Mouse (Mus musculus): ENCODE data around the gene Prkg1.
A peak's percentile ranks its signal among the peaks of the same experiment; 100 is the strongest.

Prkg1 gene

DNA sequence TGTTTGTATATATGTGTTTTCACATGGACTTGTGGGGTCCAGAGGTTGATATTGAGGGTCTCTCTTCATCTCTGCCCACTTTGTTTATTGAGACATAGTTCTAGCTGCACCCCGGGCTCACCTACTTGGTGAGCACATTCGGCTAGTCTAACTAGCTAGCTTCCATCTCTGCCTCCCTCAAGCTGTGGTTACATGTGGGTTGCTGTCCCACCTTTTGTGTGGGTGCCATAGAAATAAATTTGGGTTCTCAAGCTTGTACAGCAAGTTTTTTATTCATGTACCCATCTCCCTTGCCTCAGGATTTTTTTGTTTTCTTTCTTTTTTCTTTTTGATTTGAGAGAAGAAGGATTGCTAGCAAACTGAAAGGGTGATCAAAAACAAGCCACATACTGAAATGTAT lies 617.4 kb downstream of the Prkg1 start:
- DNase-seq (ENCODE audit: low spot score): no peak

GRCm38 (mm10) chr19:31146156-31146555 lies 618.7 kb downstream of the Prkg1 start:
- no peak for DNase-seq (ENCODE audit: low spot score)

- DNase-seq (ENCODE audit: low spot score): no peak
Measured at GRCm38 (mm10) chr19:31141905-31142304, 622.9 kb downstream of the Prkg1 start.

- DNase-seq (ENCODE audit: low spot score): no peak
Measured at GRCm38 (mm10) chr19:31136316-31136715, 628.5 kb downstream of the Prkg1 start.

- DNase-seq (ENCODE audit: low spot score): no peak
Measured at GRCm38 (mm10) chr19:31132614-31133013, 632.2 kb downstream of the Prkg1 start.

DNA sequence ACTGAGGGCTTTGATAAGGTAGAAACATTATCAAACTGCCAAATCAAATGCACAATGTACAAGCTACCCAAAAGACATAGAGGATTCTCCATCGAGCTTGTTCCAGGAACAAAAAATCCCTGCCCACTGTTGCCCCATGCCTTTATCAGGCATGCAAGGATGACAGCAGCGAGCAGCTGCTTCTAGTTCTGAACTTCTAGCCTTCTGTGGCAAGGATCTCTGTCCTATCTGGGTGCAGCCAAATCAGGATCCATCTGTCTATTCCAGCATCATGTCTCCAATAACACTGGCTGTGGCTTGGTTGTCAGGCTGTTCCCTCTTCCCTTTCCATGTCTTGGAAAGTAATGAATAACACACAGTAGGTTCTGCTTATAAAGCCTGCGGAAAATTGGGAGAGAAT lies 640.2 kb downstream of the Prkg1 start:
- no peak for DNase-seq (ENCODE audit: low spot score)

DNA sequence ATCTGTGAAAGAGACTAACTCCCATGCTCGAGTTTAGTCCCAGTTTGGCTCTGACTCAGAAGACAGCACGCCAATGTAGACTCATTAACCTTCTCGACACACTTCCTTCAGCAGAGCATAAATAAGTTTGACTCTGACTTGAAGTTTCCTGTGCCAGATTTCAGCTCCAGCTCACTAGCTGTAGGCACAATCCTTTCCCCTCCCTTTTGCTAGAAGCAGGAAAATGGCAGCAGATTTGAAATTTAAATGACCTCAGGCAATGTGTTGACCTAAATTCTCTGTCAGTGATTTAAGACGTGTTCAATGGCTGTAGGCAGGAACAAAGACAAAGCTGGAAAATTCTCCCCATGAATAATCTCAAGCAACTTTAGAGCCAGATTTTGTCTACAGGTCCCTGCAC lies 650.1 kb downstream of the Prkg1 start:
- DNase-seq (ENCODE audit: low spot score): no peak

DNA sequence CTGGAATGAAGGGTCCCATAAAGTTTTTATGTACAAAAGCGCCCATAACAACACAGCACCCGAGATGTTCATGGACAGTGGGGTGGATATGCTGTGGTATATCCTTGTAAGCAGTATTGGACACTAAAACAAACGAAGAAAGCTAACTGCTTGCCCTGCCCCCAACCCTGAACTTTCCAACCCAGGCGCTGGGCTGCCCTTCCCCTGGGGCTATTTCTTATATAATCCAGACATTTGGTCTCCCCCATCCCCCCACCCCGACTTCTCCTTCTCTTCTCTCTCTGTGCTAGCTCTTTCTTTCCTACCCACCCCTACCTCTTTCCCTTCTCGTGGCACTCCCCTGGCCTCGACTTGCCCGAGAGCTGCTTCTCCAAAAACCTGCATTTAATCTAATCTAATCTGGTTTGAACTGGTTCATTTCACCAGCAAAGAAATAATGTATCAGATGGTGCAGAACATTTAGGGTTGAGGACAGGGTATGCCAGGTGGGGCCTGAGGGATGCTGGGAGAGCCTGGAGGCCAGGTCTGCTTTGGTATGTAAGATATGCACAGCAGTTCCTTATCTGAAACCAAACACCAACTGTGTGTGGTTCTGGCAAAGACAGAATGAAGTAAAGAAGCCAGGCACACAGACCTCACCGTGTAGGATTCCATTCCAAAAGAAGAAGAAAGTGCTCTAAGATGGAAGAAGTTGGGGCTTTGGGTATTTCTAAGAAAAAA lies 657.8 kb downstream of the Prkg1 start:
- DNase-seq (ENCODE audit: low spot score): no peak

DNA sequence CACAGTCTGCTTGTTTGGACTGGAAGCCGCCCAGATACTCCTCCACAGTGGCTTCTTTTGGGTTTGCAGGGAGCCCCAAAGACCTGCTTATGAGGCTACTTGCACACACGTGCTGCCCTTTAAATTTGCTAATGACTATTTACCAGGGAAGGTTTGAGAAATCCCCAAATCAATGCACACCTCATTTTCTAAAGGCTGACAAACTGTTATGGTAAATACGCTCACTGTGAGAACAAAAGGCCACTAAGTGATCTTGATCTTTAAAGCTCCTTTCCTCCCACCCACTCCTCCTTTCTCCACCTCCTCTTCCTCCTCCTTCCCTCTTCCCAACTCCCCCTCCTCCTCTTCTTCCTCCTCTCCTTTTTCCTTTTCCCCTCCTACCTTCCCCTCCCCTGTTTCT lies 658.8 kb downstream of the Prkg1 start:
- DNase-seq (ENCODE audit: low spot score): no peak

- DNase-seq (ENCODE audit: low spot score): no peak
Measured at GRCm38 (mm10) chr19:31104764-31105163, 660.1 kb downstream of the Prkg1 start.

- DNase-seq (ENCODE audit: low spot score): no peak
Measured at GRCm38 (mm10) chr19:31099369-31099768, 665.5 kb downstream of the Prkg1 start.

GRCm38 (mm10) chr19:31097857-31098256 lies 667.0 kb downstream of the Prkg1 start:
- DNase-seq (ENCODE audit: low spot score): no peak

GRCm38 (mm10) chr19:31083761-31084160 lies 681.1 kb downstream of the Prkg1 start:
- DNase-seq (ENCODE audit: low spot score): no peak

DNA sequence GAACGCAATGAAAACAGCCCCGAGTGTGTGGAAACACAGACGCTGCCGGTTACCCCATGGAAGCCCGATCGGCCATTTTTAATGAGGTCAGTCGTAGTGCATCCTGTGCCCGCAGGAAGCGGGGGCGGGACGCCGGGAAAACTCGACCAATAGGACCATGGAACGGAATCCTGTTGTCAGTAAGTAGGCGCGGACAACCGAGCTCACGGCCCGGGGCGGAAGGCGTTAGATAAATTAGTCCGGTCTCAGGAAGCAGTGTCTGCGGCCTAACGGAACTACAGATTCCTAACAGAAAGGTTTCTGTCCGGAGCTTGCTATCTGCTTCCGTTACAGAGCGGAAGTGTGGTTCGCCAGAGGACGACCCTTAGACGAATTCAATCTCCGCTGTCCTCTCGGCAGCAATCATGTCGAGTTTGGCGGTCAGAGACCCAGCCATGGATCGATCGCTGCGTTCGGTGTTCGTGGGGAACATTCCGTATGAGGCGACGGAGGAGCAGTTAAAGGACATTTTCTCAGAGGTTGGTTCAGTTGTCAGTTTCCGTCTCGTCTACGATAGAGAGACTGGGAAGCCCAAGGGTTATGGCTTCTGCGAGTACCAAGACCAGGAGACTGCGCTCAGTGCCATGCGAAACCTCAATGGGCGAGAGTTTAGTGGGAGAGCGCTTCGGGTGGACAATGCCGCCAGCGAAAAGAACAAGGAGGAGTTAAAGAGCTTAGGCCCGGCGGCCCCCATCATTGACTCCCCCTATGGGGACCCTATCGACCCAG lies 682.0 kb downstream of the Prkg1 start, which contains the start of gene Cstf2t:
Gene Cstf2t, plus strand, starts transcription at position 176 of the 768 bp plus-strand sequence.
- DNase-seq (ENCODE audit: low spot score): peak; percentile 100

GRCm38 (mm10) chr19:31082226-31082625 lies 682.6 kb downstream of the Prkg1 start:
- DNase-seq (ENCODE audit: low spot score): no peak

DNA sequence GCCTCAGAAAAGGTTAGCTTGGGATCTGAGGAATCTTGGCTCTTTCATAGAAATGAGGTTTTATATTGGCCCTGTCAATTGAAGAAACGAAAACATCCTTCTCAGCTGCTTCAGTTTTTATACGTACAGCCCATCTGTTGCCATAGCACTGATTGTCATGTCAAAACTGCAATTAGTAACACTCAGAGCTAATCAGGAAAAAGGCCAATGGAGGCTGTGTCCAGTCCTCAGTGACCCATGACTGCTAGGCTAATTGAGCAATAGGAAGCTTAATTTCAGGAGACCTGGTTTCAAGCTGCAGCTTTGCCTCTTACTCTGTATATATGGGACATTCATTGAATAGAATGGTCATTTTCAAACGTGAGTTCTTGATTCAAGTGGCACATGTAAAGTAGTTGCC lies 686.6 kb downstream of the Prkg1 start:
- no peak for DNase-seq (ENCODE audit: low spot score)

DNA sequence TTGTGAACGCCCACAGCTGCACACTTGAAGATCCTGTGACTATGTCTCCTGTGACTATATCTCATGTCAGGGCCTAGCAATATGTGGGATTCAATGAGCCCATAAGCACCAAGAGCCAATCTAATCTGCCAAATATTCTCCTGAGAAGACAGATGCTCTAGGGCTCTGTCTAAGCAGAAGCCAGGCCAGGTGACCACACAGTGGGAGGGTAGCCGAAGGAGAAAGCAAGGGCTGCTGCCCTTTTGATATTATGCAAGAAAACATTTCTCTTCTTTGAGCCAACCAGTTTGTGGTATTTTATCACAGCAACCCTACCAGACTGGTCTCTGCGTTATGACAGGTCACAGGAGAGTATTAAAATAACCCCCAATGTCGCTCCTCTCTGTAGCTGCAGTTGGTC lies 688.7 kb downstream of the Prkg1 start:
- DNase-seq (ENCODE audit: low spot score): no peak

- no peak for DNase-seq (ENCODE audit: low spot score)
Measured at GRCm38 (mm10) chr19:31074717-31075063, 690.1 kb downstream of the Prkg1 start.

- no peak for DNase-seq (ENCODE audit: low spot score)
Measured at GRCm38 (mm10) chr19:31073959-31074716, 690.7 kb downstream of the Prkg1 start.

DNA sequence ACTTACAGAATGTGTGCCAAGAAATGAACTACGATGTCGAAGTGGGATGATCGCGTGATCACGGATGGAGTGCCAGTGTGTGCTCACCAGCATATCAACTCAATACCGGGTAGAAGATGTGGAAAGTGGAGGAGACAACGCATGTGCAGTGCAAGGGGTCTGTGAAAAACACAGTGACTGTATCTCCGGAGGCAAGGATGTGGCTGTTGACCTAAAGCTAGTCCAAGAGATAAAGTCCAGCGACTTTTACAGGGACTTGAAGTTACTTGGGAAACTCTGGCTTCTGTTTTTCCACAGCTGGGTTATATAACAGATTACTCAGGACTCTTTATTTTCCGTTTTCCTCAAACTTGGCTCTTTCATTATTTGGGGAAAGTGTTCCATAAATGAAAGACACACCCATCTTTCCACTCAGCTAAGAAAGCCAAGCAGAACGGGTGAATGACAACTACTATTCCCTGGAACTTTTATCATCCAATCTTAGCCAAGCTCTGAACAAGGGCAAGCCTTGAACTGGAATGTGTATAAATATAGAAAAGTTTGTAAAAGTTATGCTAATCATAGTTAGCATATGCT lies 699.5 kb downstream of the Prkg1 start:
- no peak for DNase-seq (ENCODE audit: low spot score)

DNA sequence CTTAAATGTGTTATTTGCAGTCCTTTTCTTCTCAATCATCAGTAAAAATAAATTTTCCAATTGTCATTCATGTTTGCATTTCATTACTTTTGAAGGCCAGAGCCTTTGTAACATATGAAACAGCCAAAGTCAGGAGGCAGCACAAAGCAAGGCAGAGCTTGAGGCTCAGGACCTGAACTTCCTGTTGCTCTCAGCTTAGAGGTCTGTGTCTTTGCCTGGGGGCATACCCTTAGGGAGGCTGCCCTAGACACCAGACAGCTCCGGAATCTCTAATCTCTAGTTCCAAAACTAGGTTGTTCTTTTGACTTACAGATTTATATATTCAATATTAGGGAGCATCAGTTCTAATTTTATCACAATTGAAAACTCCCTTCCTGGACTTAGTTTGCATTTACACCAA lies 700.1 kb downstream of the Prkg1 start:
- DNase-seq (ENCODE audit: low spot score): no peak

DNA sequence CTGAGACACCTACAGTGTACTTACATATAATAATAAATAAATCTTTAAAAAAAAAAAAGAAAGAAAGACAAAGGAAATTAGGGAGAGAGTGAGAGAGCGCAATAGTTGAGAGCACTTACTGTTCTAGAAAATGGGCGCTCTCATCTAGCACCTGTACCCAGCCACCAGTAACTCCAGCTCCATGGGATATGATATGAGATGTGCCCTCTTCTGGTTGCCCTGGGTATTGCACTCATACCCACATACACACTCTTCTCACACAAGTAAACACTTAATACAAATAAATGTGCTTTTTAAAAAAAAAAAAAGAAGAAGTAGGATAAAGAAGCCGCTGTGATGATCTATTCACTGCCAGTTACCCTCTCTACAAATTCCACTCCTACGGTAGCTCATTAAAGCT lies 718.2 kb downstream of the Prkg1 start:
- no peak for DNase-seq (ENCODE audit: low spot score)

Data from lung, postnatal 25 days (tissue).